Mouse (Mus musculus) C2C12 (cell line): ENCODE results near the gene Fos.

ENCODE experiments used
- CEBPB ChIP-seq: IDR thresholded peaks from one replicate; pipeline ENCODE4 v1.6.1; 2011; ENCODE audit warnings: low read depth, mild to moderate bottlenecking, control low read depth, moderate library complexity
- CTCF ChIP-seq: IDR thresholded peaks from one replicate; pipeline ENCODE4 v1.5.1; 2011; ENCODE audit not compliant: control insufficient read depth, insufficient read depth, insufficient read length
- MAX ChIP-seq: IDR thresholded peaks from one replicate; pipeline ENCODE4 v1.6.1; 2011; ENCODE audit warnings: mild to moderate bottlenecking, control low read depth
- USF1 ChIP-seq: IDR thresholded peaks from one replicate; pipeline ENCODE4 v1.6.1; 2011; ENCODE audit warnings: low read depth, mild to moderate bottlenecking, control low read depth, moderate library complexity

- no peak for TF ChIP-seq MAX
- TF ChIP-seq CEBPB = no peak
- TF ChIP-seq CTCF = no peak
- TF ChIP-seq USF1 = no peak
These were observed 3.5 kb downstream of the Fos start for GRCm38 (mm10) chr12:85477219-85477618.
